27 mouse cellular contexts compared by ENCODE assay signal in the genomic region with DNA sequence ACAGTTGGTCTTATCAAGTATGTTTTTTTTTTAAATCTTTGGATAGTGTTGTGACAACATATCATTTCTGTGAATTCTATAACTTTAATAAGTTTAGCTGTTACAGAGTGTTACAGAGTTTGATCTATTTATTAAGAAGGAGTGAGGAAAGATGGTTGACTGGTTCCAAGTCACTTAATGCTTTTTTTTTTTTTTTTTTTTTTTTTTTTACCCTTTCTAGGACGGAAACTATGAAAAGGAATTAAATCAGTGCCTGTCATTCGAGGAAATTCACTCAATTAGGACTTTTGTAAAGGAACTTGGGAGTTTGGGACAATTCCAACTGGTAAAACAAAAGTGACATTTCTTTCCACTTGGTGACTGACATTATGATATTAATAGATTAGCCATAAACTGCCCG.
"Had no signal": no experiment of that assay in that cellular context is flagged by ENCODE, and none has a peak within 500 bp of the region (broad histone marks: within the 10 kb centered on the region; RNA-seq: fewer than 3 reads in every experiment).

No protein-coding gene starts in this region.

- H3K9ac ChIP-seq: embryonic facial prominence, embryonic 12.5 days; embryonic facial prominence, embryonic 13.5 days; embryonic facial prominence, embryonic 15.5 days; forebrain, embryonic 12.5 days; forebrain, embryonic 13.5 days; forebrain, embryonic 15.5 days; forebrain, postnatal 0 days had no signal

- H3K9me3 ChIP-seq: embryonic facial prominence, embryonic 10.5 days; embryonic facial prominence, embryonic 12.5 days; embryonic facial prominence, embryonic 13.5 days; embryonic facial prominence, embryonic 15.5 days; forebrain, embryonic 10.5 days; forebrain, embryonic 12.5 days; forebrain, embryonic 13.5 days; forebrain, embryonic 15.5 days had no signal

- DNase-seq: cerebellum, adult 8-10 months; cerebellum, adult 9-10 months; cerebellum, adult 9-11 months; cerebellum, postnatal 10 days; cerebellum, postnatal 14 days; cerebellum, postnatal 25 days; cerebellum, postnatal 36 days; embryo, embryonic 11 days; forebrain, postnatal 0 days; gastrocnemius, adult 2 months; gastrocnemius, postnatal 10 days; gastrocnemius, postnatal 14 days; gastrocnemius, postnatal 25 days; gastrocnemius, postnatal 36 days; heart, adult 11 months; heart, adult 18-20 months; heart, adult 2 months had no signal

- H3K4me2 ChIP-seq: embryonic facial prominence, embryonic 12.5 days; embryonic facial prominence, embryonic 13.5 days; embryonic facial prominence, embryonic 15.5 days; forebrain, embryonic 12.5 days; forebrain, embryonic 13.5 days; forebrain, embryonic 15.5 days had no signal

- H3K27ac ChIP-seq: embryonic facial prominence, embryonic 10.5 days; embryonic facial prominence, embryonic 12.5 days; embryonic facial prominence, embryonic 13.5 days; embryonic facial prominence, embryonic 15.5 days; forebrain, embryonic 10.5 days; forebrain, embryonic 12.5 days; forebrain, embryonic 13.5 days; forebrain, embryonic 15.5 days; gastrocnemius, adult 2 months; heart, adult 2 months had no signal

- ATAC-seq: forebrain, embryonic 13.5 days; forebrain, embryonic 15.5 days; forebrain, embryonic 16.5 days; forebrain, postnatal 0 days had no signal

- H3K36me3 ChIP-seq: embryonic facial prominence, embryonic 12.5 days; embryonic facial prominence, embryonic 15.5 days; forebrain, embryonic 10.5 days; forebrain, embryonic 12.5 days; forebrain, embryonic 15.5 days had no signal

- H3K4me3 ChIP-seq: embryonic facial prominence, embryonic 10.5 days; embryonic facial prominence, embryonic 12.5 days; embryonic facial prominence, embryonic 13.5 days; embryonic facial prominence, embryonic 15.5 days; erythroblast, embryonic 14.5 days; forebrain, embryonic 10.5 days; forebrain, embryonic 12.5 days; forebrain, embryonic 13.5 days; forebrain, embryonic 15.5 days; gastrocnemius, adult 2 months; heart, adult 2 months had no signal

- H3K27me3 ChIP-seq: embryonic facial prominence, embryonic 12.5 days; embryonic facial prominence, embryonic 13.5 days; embryonic facial prominence, embryonic 15.5 days; forebrain, embryonic 12.5 days; forebrain, embryonic 13.5 days; forebrain, embryonic 15.5 days had no signal

- H3K4me1 ChIP-seq: embryonic facial prominence, embryonic 10.5 days; embryonic facial prominence, embryonic 12.5 days; embryonic facial prominence, embryonic 13.5 days; embryonic facial prominence, embryonic 15.5 days; forebrain, embryonic 10.5 days; forebrain, embryonic 12.5 days; forebrain, embryonic 13.5 days; forebrain, embryonic 15.5 days had no signal
